Mouse (Mus musculus) lung, postnatal 0 days (tissue): ENCODE results near the gene Gpc3. TPM values are rescaled to one million over a fixed set of nuclear protein-coding genes. Genes with fewer than 3 reads are reported as not detected.
"Not testable (repeated sequence)": the region's sequence is repeated elsewhere in the genome, so short reads cannot be mapped to it uniquely, and the experiment has no call there.

Source experiments
- ATAC-seq: fragments of 200-750 bp; cut with Nextera tagmentation; 2 replicates; pipeline ENCODE4 v1.8.0; 2017; ENCODE audit warnings: moderate library complexity
- DNase-seq: peaks from one replicate; pipeline ENCODE4 v3.0.0-alpha.2; 2016; ENCODE audit warnings: low spot score
- H3K27ac ChIP-seq: fragments of 300-500 bp; sonication (generic); 2 replicates; pipeline ENCODE4 v1.5.1; 2014; ENCODE audit warnings: antibody characterized with exemption, mild to moderate bottlenecking, low read length, mixed read lengths
- H3K27me3 ChIP-seq: fragments of 300-500 bp; sonication (generic); replicated peaks from 2 replicates; pipeline ENCODE4 v1.6.1; 2014; ENCODE audit warnings: low read length, mixed read lengths; ENCODE audit not compliant: insufficient read depth
- H3K36me3 ChIP-seq: fragments of 300-500 bp; sonication (generic); 2 replicates; pipeline ENCODE4 v1.6.1; 2014; ENCODE audit warnings: low read length, mixed read lengths; ENCODE audit not compliant: insufficient read depth
- H3K4me1 ChIP-seq: fragments of 300-500 bp; sonication (generic); 2 replicates; pipeline ENCODE4 v1.6.1; 2014; ENCODE audit warnings: antibody characterized with exemption, low read depth, low read length, mixed read lengths; ENCODE audit not compliant: insufficient read depth
- H3K4me2 ChIP-seq: fragments of 300-500 bp; sonication (generic); replicated peaks from 2 replicates; pipeline ENCODE4 v1.6.1; 2014; ENCODE audit warnings: low read depth, mild to moderate bottlenecking, low read length, moderate library complexity, mixed read lengths
- H3K4me3 ChIP-seq: fragments of 300-500 bp; sonication (generic); 2 replicates; pipeline ENCODE4 v1.5.1; 2014; ENCODE audit warnings: low read depth, low read length
- H3K9ac ChIP-seq: fragments of 300-500 bp; sonication (generic); replicated peaks from 2 replicates; pipeline ENCODE4 v1.6.1; 2014; ENCODE audit warnings: low read depth, mild to moderate bottlenecking
- H3K9me3 ChIP-seq: fragments of 300-500 bp; sonication (generic); 2 replicates; pipeline ENCODE4 v1.6.1; 2016; ENCODE audit warnings: low read length, mixed read lengths
- CTCF ChIP-seq: IDR thresholded peaks from 2 replicates; pipeline ENCODE4 v1.5.1; 2016; ENCODE audit warnings: antibody characterized with exemption, mild to moderate bottlenecking
- EP300 ChIP-seq: IDR thresholded peaks from 2 replicates; pipeline ENCODE4 v1.6.1; 2016; ENCODE audit warnings: antibody characterized with exemption, mild to moderate bottlenecking, control low read depth
- WGBS: fragments of 180-500 bp; shearing (Covaris S2); extraction: QIAGEN DNeasy Blood & Tissue Kit; methylation state at CpG from one replicate; pipeline ENCODE4 v1.1.7; 2014; 5-methylcytosine and 5-hydroxymethylcytosine counted together
- polyA plus RNA-seq: library from polyadenylated mRNA; unstranded; fragments of >200 nt; fragmentation: Nextera tagmentation; extraction: Ambion mirVana; gene quantifications from 2 replicates; pipeline ENCODE4 v1.2.1, GENCODE M21; 2015

Gene Gpc3
- polyA plus RNA-seq, 1 experiment from 2014 or later: 294 TPM

DNA sequence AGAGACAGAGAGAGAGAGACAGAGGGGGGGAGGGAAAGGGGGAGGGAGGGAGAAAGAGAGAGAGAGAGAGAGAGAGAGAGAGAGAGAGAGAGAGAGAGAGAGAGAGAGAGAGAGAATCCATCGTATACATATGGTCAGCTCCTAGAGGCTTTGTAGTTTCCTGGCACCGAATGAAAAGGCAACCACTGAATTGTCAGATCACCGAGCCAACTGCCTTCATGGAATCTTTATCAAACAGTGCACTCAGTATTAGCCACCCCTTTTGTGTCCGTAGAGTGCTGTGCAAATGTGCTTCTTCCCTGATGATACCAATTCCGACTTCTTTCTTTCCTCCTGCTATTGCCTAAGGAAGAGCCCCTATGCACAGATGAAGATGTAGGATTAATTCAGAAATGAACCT is 246.9 kb downstream of the Gpc3 start:
- 50% methylated on average over 5 of the region's 5 CpGs for WGBS
- no peak overlapping the region for H3K4me3 ChIP-seq
- no peaks in the 10 kb centered on the region for H3K36me3 ChIP-seq
- no peak overlapping the region for H3K27ac ChIP-seq
- no peak overlapping the region for H3K4me2 ChIP-seq
- no peak for ATAC-seq
- no peaks in the 10 kb centered on the region for H3K9me3 ChIP-seq
- H3K27me3 ChIP-seq: no peaks in the 10 kb centered on the region
- no peak overlapping the region for H3K9ac ChIP-seq
- no peak for DNase-seq
- no peaks in the 10 kb centered on the region for H3K4me1 ChIP-seq
- TF ChIP-seq EP300 (no peak), CTCF (no peak)

DNA sequence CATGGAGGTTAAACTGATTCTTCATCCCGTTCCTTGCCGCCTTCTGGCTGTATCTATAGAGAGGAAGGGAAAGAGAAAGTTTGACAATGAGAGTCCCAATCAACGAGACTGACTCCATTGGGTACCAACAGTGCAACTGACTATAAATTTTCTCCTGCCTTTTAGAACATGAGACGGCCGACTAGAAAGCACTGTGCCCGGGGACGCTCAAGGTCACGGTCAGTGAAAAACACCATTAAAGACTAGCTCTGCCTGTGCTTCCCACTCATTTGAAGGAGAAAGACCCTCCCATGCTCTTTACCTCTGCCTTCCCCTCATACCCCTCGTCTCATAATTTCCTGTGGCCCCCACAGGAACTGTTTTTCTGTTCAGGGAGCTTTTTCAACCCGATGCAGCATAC is 248.0 kb downstream of the Gpc3 start:
- no peak for TF ChIP-seq EP300
- no peak for TF ChIP-seq CTCF
- Histone ChIP-seq H3K4me2 (no peak overlapping the region), H3K9me3 (no peaks in the 10 kb centered on the region), H3K9ac (no peak overlapping the region), H3K27me3 (no peaks in the 10 kb centered on the region), H3K4me1 (no peaks in the 10 kb centered on the region), H3K4me3 (no peak overlapping the region), H3K36me3 (no peaks in the 10 kb centered on the region), H3K27ac (no peak overlapping the region)
- no peak for ATAC-seq
- DNase-seq: no peak
- WGBS: 81% methylated on average over 10 of the region's 10 CpGs

GRCm38 (mm10) chrX:52362241-52363011 is 251.3 kb downstream of the Gpc3 start:
- 84% methylated on average over 4 of the region's 4 CpGs for WGBS
- Histone ChIP-seq H3K9ac (no peak overlapping the region), H3K4me2 (no peak overlapping the region), H3K36me3 (no peaks in the 10 kb centered on the region), H3K9me3 (no peaks in the 10 kb centered on the region), H3K27ac (no peak overlapping the region), H3K4me3 (no peak overlapping the region), H3K4me1 (no peaks in the 10 kb centered on the region), H3K27me3 (no peaks in the 10 kb centered on the region)
- DNase-seq (no peak), ATAC-seq (no peak)
- no peak for TF ChIP-seq EP300
- TF ChIP-seq CTCF: no peak

DNA sequence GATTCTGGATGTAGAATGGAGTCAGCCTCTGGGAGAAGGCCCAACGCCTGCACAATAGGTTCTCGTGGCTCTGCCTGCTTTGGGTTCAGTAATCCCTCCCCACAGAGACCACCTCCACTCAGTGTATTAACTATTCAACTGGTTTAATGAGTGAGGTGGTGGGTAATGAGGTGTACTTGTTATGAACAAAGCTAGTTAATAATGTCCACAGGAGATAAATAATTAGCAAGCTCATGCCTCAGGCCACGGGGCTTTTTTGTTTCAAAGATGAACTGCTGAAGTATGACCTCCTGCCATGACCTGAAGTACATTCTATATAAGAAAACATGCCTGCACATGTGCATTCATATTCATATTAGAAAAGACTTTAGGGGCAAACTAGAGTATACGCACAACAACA is 260.8 kb downstream of the Gpc3 start:
- Histone ChIP-seq H3K4me3 (no peak overlapping the region), H3K9me3 (no peaks in the 10 kb centered on the region), H3K4me2 (no peak overlapping the region), H3K27ac (no peak overlapping the region), H3K9ac (no peak overlapping the region), H3K4me1 (no peaks in the 10 kb centered on the region), H3K27me3 (no peaks in the 10 kb centered on the region), H3K36me3 (no peaks in the 10 kb centered on the region)
- DNase-seq (no peak), ATAC-seq (no peak)
- 85% methylated on average over 4 of the region's 4 CpGs for WGBS
- TF ChIP-seq CTCF (no peak), EP300 (no peak)

GRCm38 (mm10) chrX:52350631-52351030 is 263.1 kb downstream of the Gpc3 start:
- not testable (repeated sequence) for H3K9me3 ChIP-seq, H3K4me3 ChIP-seq, H3K27me3 ChIP-seq, H3K9ac ChIP-seq, H3K4me1 ChIP-seq, H3K4me2 ChIP-seq, DNase-seq, H3K27ac ChIP-seq, ATAC-seq, H3K36me3 ChIP-seq
- 79% methylated on average over 5 of the region's 5 CpGs for WGBS

GRCm38 (mm10) chrX:52348773-52349172 is 265.0 kb downstream of the Gpc3 start:
- H3K27me3 ChIP-seq: no peaks in the 10 kb centered on the region
- WGBS: 73% methylated on average over 6 of the region's 6 CpGs
- no peak overlapping the region for H3K4me2 ChIP-seq
- no peaks in the 10 kb centered on the region for H3K36me3 ChIP-seq
- H3K9me3 ChIP-seq: no peaks in the 10 kb centered on the region
- TF ChIP-seq EP300 (no peak), CTCF (no peak)
- no peak overlapping the region for H3K9ac ChIP-seq
- H3K27ac ChIP-seq: no peak overlapping the region
- DNase-seq (no peak), ATAC-seq (no peak)
- no peak overlapping the region for H3K4me3 ChIP-seq
- H3K4me1 ChIP-seq: no peaks in the 10 kb centered on the region

GRCm38 (mm10) chrX:52344018-52344417 is 269.7 kb downstream of the Gpc3 start:
- Histone ChIP-seq H3K9me3 (no peaks in the 10 kb centered on the region), H3K36me3 (no peaks in the 10 kb centered on the region), H3K9ac (no peak overlapping the region), H3K27ac (no peak overlapping the region), H3K4me2 (no peak overlapping the region), H3K4me3 (no peak overlapping the region), H3K4me1 (no peaks in the 10 kb centered on the region), H3K27me3 (no peaks in the 10 kb centered on the region)
- DNase-seq (no peak), ATAC-seq (no peak)
- TF ChIP-seq CTCF: no peak
- TF ChIP-seq EP300: no peak
- 63% methylated on average over 3 of the region's 3 CpGs for WGBS
